Mouse (Mus musculus): Measurements from ENCODE around the gene Grik1.

Gene Grik1

DNA sequence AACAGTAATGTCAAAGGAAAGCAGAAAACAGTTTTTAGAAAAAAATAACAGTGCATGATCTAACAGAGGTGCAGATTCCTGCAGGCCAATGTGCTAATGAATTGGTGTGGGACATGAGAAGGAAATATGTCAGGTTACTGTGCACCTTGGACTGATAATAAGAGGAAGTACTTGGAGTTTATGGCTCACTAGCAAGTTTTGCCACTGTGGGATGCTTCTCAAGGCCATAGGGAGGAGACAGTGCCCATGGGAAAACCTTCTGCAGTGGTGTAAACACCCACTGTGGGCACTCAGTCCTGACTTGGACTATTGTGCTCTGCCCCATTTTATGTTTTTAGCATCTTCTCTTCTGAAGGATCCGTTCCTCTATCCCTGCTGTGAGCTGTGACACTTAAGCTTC, 428.3 kb downstream of the Grik1 start:
- DNase-seq (ENCODE audit: low read depth, low spot score), result no peak

DNA sequence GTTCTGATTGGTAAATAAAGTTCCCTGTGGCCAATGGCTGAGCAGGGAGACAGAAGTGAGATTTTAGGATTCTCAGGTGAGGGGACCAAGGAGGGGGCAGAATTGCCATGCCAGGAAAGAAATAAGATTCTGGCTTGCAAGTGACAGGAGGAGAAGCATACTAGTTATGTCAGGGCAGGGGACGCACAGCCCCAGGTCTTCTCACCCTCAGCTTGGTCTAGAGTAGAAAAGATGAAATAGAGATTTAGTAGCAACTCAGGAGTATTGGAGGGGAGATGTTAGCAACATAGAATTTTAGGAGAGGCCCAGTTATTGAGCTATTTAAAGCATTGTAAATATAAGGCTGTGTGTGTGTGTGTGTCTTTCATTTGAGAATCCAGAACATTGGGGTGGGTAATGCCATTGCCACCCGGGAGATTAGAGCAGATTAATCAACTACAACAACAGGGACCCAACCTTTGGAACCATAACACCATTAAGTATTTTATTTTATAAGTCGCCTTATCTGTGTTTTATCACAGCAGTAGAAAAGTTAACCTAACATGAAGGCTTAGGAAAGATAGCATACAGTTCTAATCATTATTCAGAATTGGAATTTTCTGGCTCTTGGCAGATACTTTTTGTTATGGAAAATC, 436.5 kb downstream of the Grik1 start:
- no peak for DNase-seq (ENCODE audit: low read depth, low spot score)

DNA sequence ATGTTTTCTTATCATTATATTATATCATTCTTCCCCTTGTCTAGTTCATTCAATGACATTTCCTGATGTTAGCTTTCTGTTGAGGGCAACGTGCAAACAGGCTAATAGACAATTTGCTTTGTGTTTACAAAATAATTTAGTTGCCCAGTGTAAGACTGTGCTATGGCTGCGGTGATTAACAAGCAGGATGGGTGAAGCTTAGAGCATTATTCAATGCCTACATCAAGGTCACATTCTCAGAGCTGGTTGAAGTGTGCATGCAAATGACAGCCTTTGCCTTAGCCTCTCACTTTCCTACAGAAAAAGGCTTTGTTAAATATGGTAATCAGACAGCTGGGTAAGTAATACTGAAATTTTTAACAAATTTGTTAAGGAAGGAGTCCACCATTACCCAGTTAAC, 438.5 kb downstream of the Grik1 start:
- DNase-seq (ENCODE audit: low read depth, low spot score), result no peak

- DNase-seq (ENCODE audit: low read depth, low spot score), result no peak
These were observed 441.3 kb downstream of the Grik1 start for GRCm38 (mm10) chr16:87848799-87849198.

Data from A20 (cell line).